Mouse (Mus musculus) E14TG2a.4 (cell line): Measurements from ENCODE around the gene Ly9.

Experiments used
- CTCF ChIP-seq: conservative IDR thresholded peaks from 2 replicates; pipeline ENCODE4 v1.5.1; 2014; ENCODE audit warnings: low read length
- NANOG ChIP-seq: IDR thresholded peaks from 2 replicates; pipeline ENCODE4 v1.6.1; 2014; ENCODE audit warnings: borderline replicate concordance, low read length, mixed read lengths

DNA sequence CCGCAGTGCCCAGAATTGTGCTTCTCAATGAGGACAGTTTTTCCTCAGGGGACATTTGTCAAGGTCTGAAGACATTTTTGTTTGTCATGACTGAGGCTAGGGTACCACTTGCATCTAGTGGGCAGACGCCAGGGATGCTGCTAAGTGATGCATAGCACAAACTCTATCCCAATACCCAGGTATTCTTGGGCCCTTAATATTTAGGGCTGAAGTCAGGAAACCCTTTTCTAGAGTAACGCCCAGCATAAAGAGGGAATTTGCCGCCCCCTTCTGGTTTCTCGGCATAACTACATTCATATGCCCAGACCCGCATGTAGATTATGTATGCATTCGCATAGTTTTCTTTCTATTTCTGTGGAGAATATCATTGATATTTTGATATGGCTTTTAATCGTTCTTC, 40.4 kb downstream of the Ly9 start:
- TF ChIP-seq CTCF (peak; percentile 93), NANOG (no peak)
